Mouse (Mus musculus): ENCODE data around the gene Slmap. TPM values are rescaled to one million over a fixed set of nuclear protein-coding genes. Genes with fewer than 3 reads are reported as not detected.

Gene Slmap
- polyA plus RNA-seq, 1 experiment from 2014 or later: 31.4 TPM

DNA sequence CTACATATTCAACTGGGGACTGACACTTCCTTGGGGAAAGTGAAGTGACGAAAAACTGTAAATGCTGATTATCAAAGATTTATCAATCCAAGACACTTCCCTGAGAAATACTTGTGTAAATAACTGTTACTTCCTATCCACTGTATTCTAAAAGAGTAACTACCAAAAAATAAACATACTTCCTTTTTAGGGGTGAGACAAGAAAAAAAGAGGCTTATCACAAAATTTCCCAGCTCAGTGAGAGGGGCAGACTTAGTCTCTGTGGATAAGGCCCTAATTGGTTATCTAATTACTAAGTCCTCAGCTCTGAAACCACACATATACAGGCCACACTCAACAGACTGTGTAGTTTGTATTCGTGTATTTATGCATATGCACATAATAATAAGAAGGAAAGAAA is 97.0 kb downstream of the Slmap start:
- 73% methylated on average over 2 of the region's 2 CpGs for WGBS
- Histone ChIP-seq H3K9me3 (ENCODE audit: low read depth, low read length) (no peaks in the 10 kb centered on the region), H3K4me1 (ENCODE audit: insufficient read depth) (no peaks in the 10 kb centered on the region), H3K27ac (ENCODE audit: low read depth) (no peak overlapping the region), H3K36me3 (ENCODE audit: insufficient read depth) (peaks cover 29% of the 10 kb centered on the region; the same call in 1 of the 2 replicates), H3K27me3 (ENCODE audit: insufficient read depth, low read length) (no peaks in the 10 kb centered on the region), H3K4me2 (no peak overlapping the region), H3K4me3 (ENCODE audit: low read depth, low read length) (no peak overlapping the region), H3K9ac (no peak overlapping the region)
- ATAC-seq (ENCODE audit: insufficient read depth): no peak
- DNase-seq: no peak
- TF ChIP-seq CTCF (IDR thresholded peaks at IDR 0.05; ENCODE audit: low read depth): no peak

DNA sequence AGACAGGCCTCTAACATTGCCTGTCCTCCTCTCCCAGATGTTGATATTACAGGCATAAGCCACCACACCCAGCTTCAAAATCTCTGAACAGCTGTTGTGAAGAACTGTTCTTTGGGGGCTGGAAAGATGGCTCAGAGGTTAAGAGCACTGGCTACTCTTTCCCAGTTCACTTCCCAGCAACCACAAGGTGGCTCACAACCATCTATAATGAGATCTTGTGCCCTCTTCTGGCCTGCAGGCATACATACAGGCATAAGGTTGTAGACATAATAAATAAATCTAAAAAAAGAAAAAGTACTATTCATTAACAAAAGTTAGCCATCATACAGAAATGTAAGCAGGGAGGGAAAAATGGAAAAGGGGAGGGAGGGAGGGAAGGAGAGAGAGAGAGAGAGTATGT is 98.4 kb downstream of the Slmap start:
- TF ChIP-seq CTCF (IDR thresholded peaks at IDR 0.05; ENCODE audit: low read depth): peak; percentile 61
- H3K4me3 ChIP-seq (ENCODE audit: low read depth, low read length): no peak overlapping the region
- H3K27ac ChIP-seq (ENCODE audit: low read depth): no peak overlapping the region
- no peak overlapping the region for H3K4me2 ChIP-seq
- no peaks in the 10 kb centered on the region for H3K4me1 ChIP-seq (ENCODE audit: insufficient read depth)
- no peak for DNase-seq
- H3K27me3 ChIP-seq (ENCODE audit: insufficient read depth, low read length): no peaks in the 10 kb centered on the region
- H3K9me3 ChIP-seq (ENCODE audit: low read depth, low read length): no peaks in the 10 kb centered on the region
- no peak for ATAC-seq (ENCODE audit: insufficient read depth)
- peaks cover 29% of the 10 kb centered on the region; the same call in 1 of the 2 replicates for H3K36me3 ChIP-seq (ENCODE audit: insufficient read depth)
- no peak overlapping the region for H3K9ac ChIP-seq

DNA sequence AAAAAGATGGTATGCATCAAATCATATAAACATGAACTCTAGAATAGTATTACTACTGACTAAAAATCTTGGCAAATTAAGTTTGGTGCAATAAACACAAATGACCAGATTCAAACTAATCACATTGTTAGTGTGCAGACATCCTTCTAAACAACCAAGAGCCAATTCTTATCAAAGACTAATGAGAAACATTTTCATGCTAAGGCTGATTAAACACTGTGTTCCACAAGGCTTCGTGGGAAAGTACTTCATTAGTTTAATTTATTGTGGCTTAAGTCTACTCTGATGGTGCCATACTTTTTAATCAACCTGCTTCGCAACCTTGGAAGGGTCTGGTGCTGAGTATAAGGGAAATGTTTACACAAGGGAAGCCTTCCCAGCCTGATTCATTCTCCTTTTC is 102.4 kb downstream of the Slmap start:
- WGBS: 70% methylated on average over 2 of the region's 2 CpGs
- no peak overlapping the region for H3K9ac ChIP-seq
- H3K4me1 ChIP-seq (ENCODE audit: insufficient read depth): no peaks in the 10 kb centered on the region
- DNase-seq (no peak), ATAC-seq (ENCODE audit: insufficient read depth) (no peak)
- no peaks in the 10 kb centered on the region for H3K27me3 ChIP-seq (ENCODE audit: insufficient read depth, low read length)
- H3K4me3 ChIP-seq (ENCODE audit: low read depth, low read length): no peak overlapping the region
- peaks cover 22% of the 10 kb centered on the region for H3K36me3 ChIP-seq (ENCODE audit: insufficient read depth)
- H3K27ac ChIP-seq (ENCODE audit: low read depth): no peak overlapping the region
- no peak overlapping the region for H3K4me2 ChIP-seq
- no peaks in the 10 kb centered on the region for H3K9me3 ChIP-seq (ENCODE audit: low read depth, low read length)
- TF ChIP-seq CTCF (IDR thresholded peaks at IDR 0.05; ENCODE audit: low read depth): no peak

DNA sequence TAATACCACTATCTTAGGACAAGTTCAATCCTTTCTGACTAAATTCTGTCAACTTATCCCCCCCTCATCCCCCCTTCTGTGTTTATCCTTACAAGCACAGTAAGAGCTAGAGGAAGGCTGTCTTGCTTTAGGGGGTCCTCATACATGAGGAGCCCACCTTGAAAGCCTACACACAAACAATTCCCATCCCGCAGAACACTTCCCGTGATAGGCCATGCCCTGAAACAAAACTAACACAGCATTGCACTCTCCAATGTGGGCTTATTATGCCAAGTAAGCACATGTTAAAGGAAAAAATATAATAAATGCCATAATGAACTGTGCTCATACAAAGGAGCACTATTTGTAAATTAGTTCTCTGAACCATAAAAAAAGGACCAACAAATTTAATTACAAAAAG is 102.8 kb downstream of the Slmap start:
- 81% methylated on average over 2 of the region's 2 CpGs for WGBS
- Histone ChIP-seq H3K4me3 (ENCODE audit: low read depth, low read length) (no peak overlapping the region), H3K4me1 (ENCODE audit: insufficient read depth) (no peaks in the 10 kb centered on the region), H3K4me2 (no peak overlapping the region), H3K27ac (ENCODE audit: low read depth) (no peak overlapping the region), H3K9me3 (ENCODE audit: low read depth, low read length) (no peaks in the 10 kb centered on the region), H3K9ac (no peak overlapping the region), H3K36me3 (ENCODE audit: insufficient read depth) (peaks cover 22% of the 10 kb centered on the region), H3K27me3 (ENCODE audit: insufficient read depth, low read length) (no peaks in the 10 kb centered on the region)
- ATAC-seq (ENCODE audit: insufficient read depth) (no peak), DNase-seq (no peak)
- TF ChIP-seq CTCF (IDR thresholded peaks at IDR 0.05; ENCODE audit: low read depth): no peak

DNA sequence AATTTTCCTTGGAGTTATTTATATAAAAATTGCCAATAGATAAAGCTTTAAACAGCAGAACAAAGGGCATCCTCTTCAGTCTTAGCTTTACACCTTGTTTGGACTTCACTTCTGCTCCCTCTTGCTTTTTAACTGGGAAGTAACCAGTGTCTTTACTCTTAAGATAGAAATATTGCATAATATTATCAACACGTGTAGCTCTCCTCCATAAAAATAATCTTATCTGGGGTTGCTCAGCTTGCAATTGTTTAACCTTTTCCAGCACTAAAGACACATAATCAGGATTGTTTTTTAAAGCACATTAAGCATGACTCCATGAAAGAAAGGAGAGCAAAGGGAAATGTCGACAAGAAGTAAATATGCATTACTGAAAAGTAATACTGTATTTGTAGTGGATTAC is 114.5 kb downstream of the Slmap start:
- H3K9ac ChIP-seq: no peak overlapping the region
- 46% methylated on average over 2 of the region's 2 CpGs for WGBS
- H3K4me3 ChIP-seq (ENCODE audit: low read depth, low read length): no peak overlapping the region
- no peak for ATAC-seq (ENCODE audit: insufficient read depth)
- TF ChIP-seq CTCF (IDR thresholded peaks at IDR 0.05; ENCODE audit: low read depth): no peak
- DNase-seq: no peak
- H3K36me3 ChIP-seq (ENCODE audit: insufficient read depth): peaks cover 52% of the 10 kb centered on the region
- H3K4me2 ChIP-seq: no peak overlapping the region
- H3K9me3 ChIP-seq (ENCODE audit: low read depth, low read length): no peaks in the 10 kb centered on the region
- no peaks in the 10 kb centered on the region for H3K4me1 ChIP-seq (ENCODE audit: insufficient read depth)
- H3K27me3 ChIP-seq (ENCODE audit: insufficient read depth, low read length): no peaks in the 10 kb centered on the region
- H3K27ac ChIP-seq (ENCODE audit: low read depth): no peak overlapping the region

DNA sequence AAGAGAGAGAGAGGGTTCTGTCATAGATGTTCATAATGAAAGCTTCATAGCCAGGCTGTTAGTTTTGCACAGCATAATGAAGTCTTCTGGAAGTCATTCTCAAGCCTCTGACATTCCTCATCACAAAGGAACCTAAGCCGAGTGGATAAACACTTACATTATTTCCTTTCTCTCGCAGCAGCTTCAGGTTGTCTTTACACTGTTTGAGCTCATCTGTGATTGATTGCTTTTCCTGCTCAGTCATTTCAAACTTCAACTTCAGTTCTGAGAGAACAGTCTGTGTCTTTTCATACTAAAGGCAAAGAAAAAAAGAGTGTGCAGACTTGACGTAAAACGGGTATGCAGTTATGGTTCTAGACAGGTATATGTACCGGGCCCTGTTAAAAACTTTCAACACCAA is 116.8 kb downstream of the Slmap start:
- no peak for DNase-seq

DNA sequence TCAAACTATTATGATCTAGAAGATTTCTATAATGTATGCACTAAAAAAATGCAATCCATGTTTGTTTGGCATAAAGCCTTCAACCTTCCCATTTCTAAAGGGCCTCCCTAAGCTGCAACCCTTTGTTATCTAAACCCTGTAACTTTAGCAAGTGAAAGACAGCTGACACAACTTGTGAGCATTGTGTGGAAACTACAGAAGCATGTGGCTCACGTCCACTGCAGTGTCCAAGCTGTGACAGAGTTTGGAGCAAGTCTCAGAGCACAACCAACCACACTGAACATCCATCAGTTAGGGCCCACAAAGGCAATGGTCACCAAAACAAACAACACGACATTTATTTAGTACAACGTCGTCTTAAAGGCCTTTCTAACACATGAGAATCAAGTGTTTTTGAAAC is 117.6 kb downstream of the Slmap start:
- WGBS: 59% methylated on average over 4 of the region's 4 CpGs
- DNase-seq: no peak
- ATAC-seq (ENCODE audit: insufficient read depth): no peak
- Histone ChIP-seq H3K4me2 (no peak overlapping the region), H3K4me1 (ENCODE audit: insufficient read depth) (no peaks in the 10 kb centered on the region), H3K9me3 (ENCODE audit: low read depth, low read length) (no peaks in the 10 kb centered on the region), H3K4me3 (ENCODE audit: low read depth, low read length) (no peak overlapping the region), H3K36me3 (ENCODE audit: insufficient read depth) (peaks cover 46% of the 10 kb centered on the region), H3K9ac (no peak overlapping the region), H3K27me3 (ENCODE audit: insufficient read depth, low read length) (no peaks in the 10 kb centered on the region), H3K27ac (ENCODE audit: low read depth) (no peak overlapping the region)
- TF ChIP-seq CTCF (IDR thresholded peaks at IDR 0.05; ENCODE audit: low read depth): no peak

More for the DNA sequence above, 116.8 kb downstream of the Slmap start:
- WGBS: 52% methylated on average over 5 of the region's 5 CpGs
- Histone ChIP-seq H3K4me1 (ENCODE audit: insufficient read depth) (no peaks in the 10 kb centered on the region), H3K27ac (ENCODE audit: low read depth) (no peak overlapping the region), H3K9me3 (ENCODE audit: low read depth, low read length) (no peaks in the 10 kb centered on the region), H3K4me3 (ENCODE audit: low read depth, low read length) (no peak overlapping the region), H3K9ac (no peak overlapping the region), H3K27me3 (ENCODE audit: insufficient read depth, low read length) (no peaks in the 10 kb centered on the region), H3K36me3 (ENCODE audit: insufficient read depth) (peaks cover 45% of the 10 kb centered on the region), H3K4me2 (no peak overlapping the region)
- no peak for TF ChIP-seq CTCF (IDR thresholded peaks at IDR 0.05; ENCODE audit: low read depth)
- no peak for ATAC-seq (ENCODE audit: insufficient read depth)

DNA sequence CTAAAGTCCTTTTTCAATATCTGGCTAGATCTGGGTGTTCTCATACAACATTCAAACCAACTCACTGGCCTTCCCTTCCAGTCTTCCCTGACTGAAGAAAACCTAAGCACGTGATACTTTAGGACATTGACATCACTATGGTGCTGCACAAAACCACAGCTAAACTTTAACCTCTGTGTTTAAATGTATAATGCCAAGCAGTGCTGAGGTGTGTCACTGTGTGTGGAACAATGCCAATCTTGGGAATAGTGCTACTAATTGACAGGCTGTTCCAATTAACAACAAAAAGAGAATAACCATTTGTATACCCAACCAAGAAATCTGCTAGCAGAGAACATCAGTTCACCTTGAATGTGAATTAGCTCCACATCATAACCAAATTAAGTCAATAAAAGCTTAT is 121.2 kb downstream of the Slmap start:
- H3K9ac ChIP-seq: no peak overlapping the region
- H3K4me3 ChIP-seq (ENCODE audit: low read depth, low read length): no peak overlapping the region
- 80% methylated on average over 1 of the region's 1 CpGs for WGBS
- no peak for TF ChIP-seq CTCF (IDR thresholded peaks at IDR 0.05; ENCODE audit: low read depth)
- peaks cover 33% of the 10 kb centered on the region; the same call in 1 of the 2 replicates for H3K36me3 ChIP-seq (ENCODE audit: insufficient read depth)
- no peak overlapping the region for H3K27ac ChIP-seq (ENCODE audit: low read depth)
- ATAC-seq (ENCODE audit: insufficient read depth): no peak
- no peak for DNase-seq
- H3K27me3 ChIP-seq (ENCODE audit: insufficient read depth, low read length): no peaks in the 10 kb centered on the region
- H3K4me2 ChIP-seq: no peak overlapping the region
- no peaks in the 10 kb centered on the region for H3K4me1 ChIP-seq (ENCODE audit: insufficient read depth)
- no peaks in the 10 kb centered on the region for H3K9me3 ChIP-seq (ENCODE audit: low read depth, low read length)
